Mouse (Mus musculus) E14TG2a.4 (cell line): ENCODE results near the gene Tspan3.

ENCODE experiments used
- H3K27me3 ChIP-seq: 2 replicates; pipeline ENCODE4 v1.6.1; 2014; ENCODE audit warnings: low read length, control low read depth; ENCODE audit not compliant: insufficient read depth
- H3K36me3 ChIP-seq: 2 replicates; pipeline ENCODE4 v1.6.1; 2014; ENCODE audit warnings: low read length, control low read depth; ENCODE audit not compliant: insufficient read depth
- H3K4me1 ChIP-seq: replicated peaks from 2 replicates; pipeline ENCODE4 v1.6.1; 2014; ENCODE audit warnings: low read depth, low read length, control low read depth
- H3K4me3 ChIP-seq: replicated peaks from 2 replicates; pipeline ENCODE4 v1.5.1; 2014; ENCODE audit warnings: mild to moderate bottlenecking, low read length
- H3K9me3 ChIP-seq: 2 replicates; pipeline ENCODE4 v1.6.1; 2014; ENCODE audit warnings: low read length, control low read depth
- CTCF ChIP-seq: conservative IDR thresholded peaks from 2 replicates; pipeline ENCODE4 v1.5.1; 2014; ENCODE audit warnings: low read length
- NANOG ChIP-seq: IDR thresholded peaks from 2 replicates; pipeline ENCODE4 v1.6.1; 2014; ENCODE audit warnings: borderline replicate concordance, low read length, mixed read lengths
- POU5F1 ChIP-seq: IDR thresholded peaks from 2 replicates; pipeline ENCODE4 v1.6.1; 2014; ENCODE audit warnings: low read length, borderline replicate concordance

The Tspan3 gene

GRCm38 (mm10) chr9:56089778-56090520 is 75.3 kb downstream of the Tspan3 start, which contains the start of gene Pstpip1:
Gene Pstpip1 (plus strand): TSS chr9:56089962.
- H3K27me3 ChIP-seq = peaks cover 28% of the 10 kb centered on the region

DNA sequence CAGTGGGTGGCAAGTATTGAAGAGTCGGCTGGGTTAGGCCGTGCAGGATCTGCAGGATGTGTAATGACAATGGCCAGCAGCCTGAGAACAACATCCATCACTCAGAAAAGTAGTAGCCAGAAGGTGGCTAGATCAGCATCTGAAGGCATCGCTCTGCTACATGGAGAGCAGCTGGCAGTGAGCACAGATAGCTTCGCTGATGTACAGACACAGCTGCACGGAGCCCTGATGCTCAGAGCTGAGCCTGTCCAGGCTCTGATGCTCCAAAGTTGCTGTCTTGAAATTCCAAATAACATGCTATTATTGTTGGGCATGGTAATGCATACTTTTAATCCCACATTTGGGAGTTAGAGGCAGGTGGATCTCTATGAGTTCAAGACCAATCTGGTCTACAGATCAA is 78.8 kb downstream of the Tspan3 start:
- H3K36me3 ChIP-seq = no peaks in the 10 kb centered on the region
- peaks cover 24% of the 10 kb centered on the region for H3K4me1 ChIP-seq
- TF ChIP-seq CTCF (no peak), NANOG (no peak), POU5F1 (no peak)
- no peaks in the 10 kb centered on the region for H3K9me3 ChIP-seq
- peaks cover 25% of the 10 kb centered on the region for H3K27me3 ChIP-seq
- H3K4me3 ChIP-seq = no peak overlapping the region

More at GRCm38 (mm10) chr9:56089778-56090520, 75.3 kb downstream of the Tspan3 start, which contains the start of gene Pstpip1:
- H3K36me3 ChIP-seq = no peaks in the 10 kb centered on the region
- TF ChIP-seq POU5F1 (no peak), NANOG (no peak), CTCF (no peak)
- H3K4me3 ChIP-seq = peak within 1 kb of the TSS; percentile 81
- no peaks in the 10 kb centered on the region for H3K9me3 ChIP-seq
- H3K4me1 ChIP-seq = peaks cover 28% of the 10 kb centered on the region
